Mouse (Mus musculus) limb, embryonic 10.5 days (tissue): ENCODE measurements around the gene Trdmt1. TPM values are rescaled to one million over a fixed set of nuclear protein-coding genes. Genes with fewer than 3 reads are reported as not detected.

Source experiments
- DNase-seq: peaks from one replicate; pipeline ENCODE4 v3.0.0-alpha.2; 2017; ENCODE audit warnings: low spot score
- H3K27ac ChIP-seq: fragments of 300-500 bp; sonication (generic); 2 replicates; pipeline ENCODE4 v1.5.1; 2016; ENCODE audit warnings: mild to moderate bottlenecking
- H3K27me3 ChIP-seq: fragments of 300-500 bp; sonication (generic); 2 replicates; pipeline ENCODE4 v1.6.1; 2016; ENCODE audit warnings: low read depth, mild to moderate bottlenecking; ENCODE audit not compliant: poor library complexity, severe bottlenecking
- H3K36me3 ChIP-seq: fragments of 300-500 bp; sonication (generic); 2 replicates; pipeline ENCODE4 v1.6.1; 2016; ENCODE audit warnings: mild to moderate bottlenecking, moderate library complexity
- H3K4me1 ChIP-seq: fragments of 300-500 bp; sonication (generic); 2 replicates; pipeline ENCODE4 v1.6.1; 2016
- H3K4me3 ChIP-seq: fragments of 300-500 bp; sonication (generic); 2 replicates; pipeline ENCODE4 v1.5.1; 2016; ENCODE audit warnings: mild to moderate bottlenecking, moderate library complexity
- H3K9me3 ChIP-seq: fragments of 300-500 bp; sonication (generic); replicated peaks from 2 replicates; pipeline ENCODE4 v1.6.1; 2016; ENCODE audit warnings: mild to moderate bottlenecking
- WGBS: fragments of 180-500 bp; shearing (Covaris S2); methylation state at CpG from one replicate; pipeline ENCODE4 v1.1.7; 2016; 5-methylcytosine and 5-hydroxymethylcytosine counted together
- polyA plus RNA-seq: library from polyadenylated mRNA; unstranded; fragments of >200 nt; fragmentation: Nextera tagmentation; extraction: Ambion mirVana; gene quantifications from 2 replicates; pipeline ENCODE4 v1.2.1, GENCODE M21; 2016

The Trdmt1 gene
- polyA plus RNA-seq, 1 experiment from 2014 or later: 7.7 TPM

- peak within 1 kb of the TSS; percentile 91 for H3K27ac ChIP-seq
- H3K27me3 ChIP-seq: no peaks in the 10 kb centered on the region
- peaks cover 21% of the 10 kb centered on the region for H3K36me3 ChIP-seq
- H3K4me1 ChIP-seq: peaks cover 33% of the 10 kb centered on the region
- DNase-seq: peak; percentile 94
- H3K4me3 ChIP-seq: peak within 1 kb of the TSS; percentile 73
- under 1% methylated on average over 26 of the region's 26 CpGs for WGBS
- H3K9me3 ChIP-seq: no peaks in the 10 kb centered on the region
These were observed 29.1 kb upstream of the Trdmt1 start, which contains the start of gene Vim for GRCm38 (mm10) chr2:13573408-13574065. Gene Vim (plus strand): TSS chr2:13573927.

GRCm38 (mm10) chr2:13572647-13573407, 28.4 kb upstream of the Trdmt1 start:
- DNase-seq: no peak
- H3K27me3 ChIP-seq: no peaks in the 10 kb centered on the region
- H3K4me1 ChIP-seq: peaks cover 33% of the 10 kb centered on the region
- WGBS: 10% methylated on average over 12 of the region's 12 CpGs
- H3K36me3 ChIP-seq: peaks cover 15% of the 10 kb centered on the region
- H3K27ac ChIP-seq: peak overlapping the region; percentile 91
- H3K4me3 ChIP-seq: peak overlapping the region; percentile 73
- no peaks in the 10 kb centered on the region for H3K9me3 ChIP-seq

- Histone ChIP-seq H3K27ac (peak overlapping the region; percentile 91), H3K4me3 (no peak overlapping the region), H3K27me3 (no peaks in the 10 kb centered on the region), H3K4me1 (peaks cover 33% of the 10 kb centered on the region), H3K36me3 (peaks cover 9% of the 10 kb centered on the region), H3K9me3 (no peaks in the 10 kb centered on the region)
- 31% methylated on average over 4 of the region's 4 CpGs for WGBS
- no peak for DNase-seq
These were observed 27.7 kb upstream of the Trdmt1 start for GRCm38 (mm10) chr2:13572101-13572553.

DNA sequence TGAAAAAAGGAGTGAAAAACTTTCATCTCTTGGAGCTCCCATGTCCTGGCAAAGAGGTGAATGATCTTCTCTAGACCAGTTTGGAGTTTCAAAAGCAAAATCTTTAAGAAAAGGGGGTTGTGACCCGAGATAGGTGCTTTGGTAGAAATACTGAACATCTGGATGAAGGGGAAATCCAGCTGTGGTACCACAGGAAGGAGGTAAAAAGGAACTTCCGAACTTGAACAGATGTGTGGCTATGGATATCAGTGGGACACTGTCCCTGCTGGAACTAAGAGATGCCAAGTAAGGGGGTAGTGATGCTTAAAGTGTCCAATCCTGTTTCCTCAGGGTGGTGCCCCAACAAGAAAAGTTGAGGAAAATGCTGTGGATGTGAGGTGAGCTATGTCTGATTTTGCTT, 25.7 kb upstream of the Trdmt1 start:
- Histone ChIP-seq H3K27me3 (no peaks in the 10 kb centered on the region), H3K36me3 (no peaks in the 10 kb centered on the region), H3K4me1 (peaks cover 22% of the 10 kb centered on the region), H3K9me3 (no peaks in the 10 kb centered on the region), H3K27ac (no peak overlapping the region), H3K4me3 (no peak overlapping the region)
- 76% methylated on average over 2 of the region's 2 CpGs for WGBS
- DNase-seq: no peak

DNA sequence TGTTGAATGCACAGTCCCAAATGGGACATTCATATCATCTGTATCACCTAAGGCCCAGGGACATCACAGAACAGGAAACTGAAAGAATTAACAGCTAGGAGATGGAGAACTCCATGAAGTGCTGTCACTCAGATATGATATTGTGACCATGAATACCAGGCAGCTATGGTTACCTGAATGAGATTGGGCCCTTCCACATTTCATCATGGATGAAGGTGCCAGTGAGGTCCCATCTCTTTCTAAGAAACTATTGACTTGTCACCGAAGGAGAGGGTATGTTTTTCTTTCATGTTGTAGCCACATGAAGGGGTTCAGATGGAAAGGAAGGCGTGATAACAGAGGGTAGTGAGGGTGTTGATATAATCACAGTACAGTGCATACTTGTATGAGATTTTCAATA, 15.9 kb upstream of the Trdmt1 start:
- no peak for DNase-seq
- 92% methylated on average over 2 of the region's 2 CpGs for WGBS
- Histone ChIP-seq H3K4me1 (no peaks in the 10 kb centered on the region), H3K27ac (no peak overlapping the region), H3K36me3 (no peaks in the 10 kb centered on the region), H3K27me3 (no peaks in the 10 kb centered on the region), H3K9me3 (no peaks in the 10 kb centered on the region), H3K4me3 (no peak overlapping the region)

DNA sequence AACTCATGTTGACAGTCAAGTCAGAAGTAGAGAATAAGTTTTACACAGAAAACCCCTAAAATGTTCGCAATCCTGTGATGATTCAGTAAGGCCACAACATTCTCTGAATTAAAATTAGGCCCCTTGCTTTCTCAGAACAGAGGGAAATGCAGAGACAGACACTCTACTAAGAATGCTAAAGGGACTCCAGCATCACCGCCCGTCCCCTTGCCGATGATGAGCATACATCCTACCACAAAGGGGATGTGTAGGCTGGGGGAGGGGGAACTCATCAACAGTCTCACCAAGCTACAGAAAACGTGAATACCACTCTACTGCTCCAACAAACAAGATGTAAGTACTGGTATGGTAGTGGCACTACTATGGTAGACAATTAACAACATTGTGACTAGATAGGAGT, 15.3 kb upstream of the Trdmt1 start:
- no peak for DNase-seq
- Histone ChIP-seq H3K36me3 (no peaks in the 10 kb centered on the region), H3K27me3 (no peaks in the 10 kb centered on the region), H3K27ac (no peak overlapping the region), H3K4me3 (no peak overlapping the region), H3K4me1 (no peaks in the 10 kb centered on the region), H3K9me3 (no peaks in the 10 kb centered on the region)
- WGBS: 82% methylated on average over 5 of the region's 5 CpGs

GRCm38 (mm10) chr2:13559303-13559702, 14.8 kb upstream of the Trdmt1 start:
- no peaks in the 10 kb centered on the region for H3K36me3 ChIP-seq
- no peak for DNase-seq
- WGBS: 89% methylated on average over 5 of the region's 5 CpGs

GRCm38 (mm10) chr2:13558607-13559262, 14.3 kb upstream of the Trdmt1 start:
- no peak overlapping the region for H3K27ac ChIP-seq
- no peaks in the 10 kb centered on the region for H3K4me1 ChIP-seq
- H3K9me3 ChIP-seq: no peaks in the 10 kb centered on the region
- DNase-seq: no peak
- no peaks in the 10 kb centered on the region for H3K36me3 ChIP-seq
- 52% methylated on average over 5 of the region's 5 CpGs for WGBS
- H3K27me3 ChIP-seq: no peaks in the 10 kb centered on the region
- no peak overlapping the region for H3K4me3 ChIP-seq

More at GRCm38 (mm10) chr2:13559303-13559702, 14.8 kb upstream of the Trdmt1 start:
- H3K4me1 ChIP-seq: no peaks in the 10 kb centered on the region
- H3K4me3 ChIP-seq: no peak overlapping the region
- H3K9me3 ChIP-seq: no peaks in the 10 kb centered on the region
- no peaks in the 10 kb centered on the region for H3K27me3 ChIP-seq
- H3K27ac ChIP-seq: no peak overlapping the region

GRCm38 (mm10) chr2:13557145-13558030, 12.9 kb upstream of the Trdmt1 start:
- DNase-seq: no peak
- Histone ChIP-seq H3K4me3 (no peak overlapping the region), H3K9me3 (no peaks in the 10 kb centered on the region), H3K27ac (no peak overlapping the region), H3K36me3 (no peaks in the 10 kb centered on the region), H3K27me3 (no peaks in the 10 kb centered on the region), H3K4me1 (no peaks in the 10 kb centered on the region)
- 85% methylated on average over 9 of the region's 9 CpGs for WGBS

DNA sequence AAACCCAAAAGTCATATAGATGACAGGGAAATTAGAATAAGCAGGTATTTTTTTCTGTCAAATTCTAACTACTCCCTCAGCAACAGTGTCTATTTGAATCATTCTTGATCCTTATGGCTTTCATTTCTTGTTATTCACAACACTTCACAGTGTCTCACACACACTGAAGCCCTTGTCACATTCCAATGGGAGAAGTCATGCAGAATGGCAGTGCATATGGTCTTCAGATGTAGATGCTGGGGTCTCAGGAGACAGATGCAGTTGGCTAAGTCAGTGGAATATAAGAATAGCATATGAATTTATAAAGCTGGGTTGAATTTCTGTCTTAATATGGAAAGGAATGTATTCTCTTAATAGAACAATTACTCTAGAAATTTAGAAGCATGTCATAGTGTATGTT, 11.8 kb upstream of the Trdmt1 start:
- H3K36me3 ChIP-seq: no peaks in the 10 kb centered on the region
- no peak for DNase-seq
- H3K9me3 ChIP-seq: no peaks in the 10 kb centered on the region
- no peak overlapping the region for H3K4me3 ChIP-seq
- no peaks in the 10 kb centered on the region for H3K27me3 ChIP-seq
- H3K4me1 ChIP-seq: no peaks in the 10 kb centered on the region
- no peak overlapping the region for H3K27ac ChIP-seq

GRCm38 (mm10) chr2:13553966-13554365, 9.5 kb upstream of the Trdmt1 start:
- no peaks in the 10 kb centered on the region for H3K4me1 ChIP-seq
- no peaks in the 10 kb centered on the region for H3K9me3 ChIP-seq
- H3K27ac ChIP-seq: no peak overlapping the region
- no peak for DNase-seq
- no peaks in the 10 kb centered on the region for H3K27me3 ChIP-seq
- WGBS: 73% methylated on average over 2 of the region's 2 CpGs
- H3K4me3 ChIP-seq: no peak overlapping the region
- H3K36me3 ChIP-seq: no peaks in the 10 kb centered on the region

GRCm38 (mm10) chr2:13548749-13549148, 4.3 kb upstream of the Trdmt1 start:
- Histone ChIP-seq H3K9me3 (no peaks in the 10 kb centered on the region), H3K4me1 (peaks cover 11% of the 10 kb centered on the region), H3K27ac (no peak overlapping the region), H3K27me3 (no peaks in the 10 kb centered on the region), H3K4me3 (no peak overlapping the region), H3K36me3 (no peaks in the 10 kb centered on the region)
- 87% methylated on average over 3 of the region's 3 CpGs for WGBS
- DNase-seq: no peak
